Mouse (Mus musculus) kidney, adult 9 months (tissue): Measurements from ENCODE around the gene Fmo2.

ENCODE experiments used
- DNase-seq: peaks from one replicate; pipeline ENCODE4 v3.0.0; 2022

Gene Fmo2

GRCm38 (mm10) chr1:162897838-162898811 is at the start of gene Fmo2:
Gene Fmo2, minus strand, starts transcription at chr1:162898726.
- peak; percentile 91 for DNase-seq

GRCm38 (mm10) chr1:162947934-162948333 is 49.4 kb upstream of the Fmo2 start:
- no peak for DNase-seq

GRCm38 (mm10) chr1:162946837-162947558 is 48.5 kb upstream of the Fmo2 start:
- DNase-seq = no peak

- DNase-seq = peak; percentile 19
These were observed 45.2 kb upstream of the Fmo2 start for GRCm38 (mm10) chr1:162943700-162944099.

GRCm38 (mm10) chr1:162938696-162939351 is 40.3 kb upstream of the Fmo2 start:
- DNase-seq = peak; percentile 54

GRCm38 (mm10) chr1:162937970-162938695 is 39.6 kb upstream of the Fmo2 start:
- DNase-seq = no peak

GRCm38 (mm10) chr1:162937415-162937814 is 38.9 kb upstream of the Fmo2 start, which contains the start of gene Fmo6:
Gene Fmo6, minus strand, starts transcription at chr1:162937515.
- no peak for DNase-seq

GRCm38 (mm10) chr1:162934374-162935012 is 36.0 kb upstream of the Fmo2 start:
- DNase-seq = no peak

GRCm38 (mm10) chr1:162932386-162932785 is 33.9 kb upstream of the Fmo2 start:
- peak; percentile 35 for DNase-seq

GRCm38 (mm10) chr1:162931880-162932279 is 33.4 kb upstream of the Fmo2 start:
- DNase-seq = no peak

- peak; percentile 51 for DNase-seq
These were observed 32.9 kb upstream of the Fmo2 start for GRCm38 (mm10) chr1:162931310-162931875.

- no peak for DNase-seq
These were observed 32.1 kb upstream of the Fmo2 start for GRCm38 (mm10) chr1:162930631-162931030.

GRCm38 (mm10) chr1:162929146-162929545 is 30.6 kb upstream of the Fmo2 start:
- no peak for DNase-seq

- peak; percentile 52 for DNase-seq
These were observed 26.6 kb upstream of the Fmo2 start for GRCm38 (mm10) chr1:162925121-162925520.

- DNase-seq = no peak
These were observed 18.1 kb upstream of the Fmo2 start for GRCm38 (mm10) chr1:162916661-162917060.

- peak; percentile 49 for DNase-seq
These were observed 16.5 kb upstream of the Fmo2 start for GRCm38 (mm10) chr1:162914932-162915556.

GRCm38 (mm10) chr1:162912085-162912484 is 13.6 kb upstream of the Fmo2 start:
- DNase-seq = no peak

GRCm38 (mm10) chr1:162901879-162902278 is 3.4 kb upstream of the Fmo2 start:
- DNase-seq = no peak

- DNase-seq = peak; percentile 81
These were observed 2.6 kb downstream of the Fmo2 start for GRCm38 (mm10) chr1:162895900-162896299.

- no peak for DNase-seq
These were observed 5.5 kb downstream of the Fmo2 start for GRCm38 (mm10) chr1:162893014-162893413.

GRCm38 (mm10) chr1:162891980-162892451 is 6.5 kb downstream of the Fmo2 start:
- peak; percentile 81 for DNase-seq
